Mouse (Mus musculus): ENCODE results near the gene Olfr295. TPM values are rescaled to one million over a fixed set of nuclear protein-coding genes. Genes with fewer than 3 reads are reported as not detected.

The Olfr295 gene
- polyA plus RNA-seq (2015; fragmentation: Nextera tagmentation; extraction: Ambion mirVana) = not detected in 2 replicates

DNA sequence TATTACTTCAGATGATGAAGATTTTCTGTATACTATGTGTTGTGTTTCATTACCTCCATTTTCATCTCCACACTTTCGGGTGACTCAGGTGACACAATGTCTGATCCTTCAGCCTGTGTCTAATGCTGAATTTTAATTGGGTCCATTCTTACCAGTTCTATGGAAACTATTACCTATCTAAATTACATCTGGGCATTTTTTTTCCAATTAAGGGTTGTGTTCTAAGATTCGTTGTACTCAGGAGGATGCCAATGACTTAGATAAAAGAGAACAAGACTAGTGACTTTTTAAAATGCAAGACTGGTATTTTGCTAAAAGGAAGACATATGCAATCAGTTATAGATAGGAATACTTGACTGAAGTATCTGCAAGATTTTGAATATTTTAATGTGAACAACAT, at the start of gene Olfr295:
Gene Olfr295 (plus strand): TSS at position 301 of the 400 bp plus-strand sequence.
- WGBS = 86% methylated on average over 2 of the region's 2 CpGs
- no peak for ATAC-seq (ENCODE audit: low FRiP score, low read depth)
- Histone ChIP-seq H3K27me3 (no peaks in the 10 kb centered on the region), H3K9ac (no peak within 1 kb of the TSS), H3K4me3 (no peak within 1 kb of the TSS), H3K27ac (replicated peaks) (no peak within 1 kb of the TSS), H3K9me3 (no peaks in the 10 kb centered on the region), H3K36me3 (no peaks in the 10 kb centered on the region), H3K4me2 (no peak within 1 kb of the TSS), H3K4me1 (replicated peaks) (no peaks in the 10 kb centered on the region)

DNA sequence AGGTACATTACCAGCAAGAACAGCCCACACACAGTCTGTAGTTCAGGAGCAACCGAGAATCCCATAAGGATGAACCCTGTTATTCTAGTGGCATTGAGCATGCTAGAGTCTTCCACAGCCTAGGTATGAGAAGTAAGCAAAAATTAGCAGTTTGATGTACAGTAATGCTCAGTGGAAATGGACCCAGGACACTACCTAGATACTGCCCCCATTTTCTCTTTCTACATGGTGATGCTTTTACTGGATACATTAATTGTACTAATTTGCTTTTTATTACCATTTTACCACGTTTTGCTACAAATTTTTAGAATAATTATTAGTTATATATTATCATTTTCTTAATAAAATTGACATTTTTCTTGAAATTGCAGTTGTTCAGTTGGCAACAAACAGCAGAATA, 32.9 kb downstream of the Olfr295 start, which contains the start of gene Olfr294:
Gene Olfr294 (minus strand): TSS at position 101 of the 400 bp plus-strand sequence.
- no peaks in the 10 kb centered on the region for H3K4me1 ChIP-seq (replicated peaks)
- H3K27ac ChIP-seq (replicated peaks) = no peak within 1 kb of the TSS
- ATAC-seq (ENCODE audit: low FRiP score, low read depth) = no peak

More for the DNA sequence above, 32.9 kb downstream of the Olfr295 start, which contains the start of gene Olfr294:
- Histone ChIP-seq H3K27me3 (no peaks in the 10 kb centered on the region), H3K9me3 (no peaks in the 10 kb centered on the region), H3K36me3 (no peaks in the 10 kb centered on the region), H3K4me3 (no peak within 1 kb of the TSS), H3K4me2 (no peak within 1 kb of the TSS), H3K9ac (no peak within 1 kb of the TSS)
- WGBS = 67% methylated on average over 2 of the region's 2 CpGs

Other genes with a start within 250 kb of the Olfr295 start
- not detected in 2 replicates for gene Olfr307, start 246.3 kb upstream of the Olfr295 start, polyA plus RNA-seq (2015; fragmentation: Nextera tagmentation; extraction: Ambion mirVana)
- not detected in 2 replicates for gene Olfr305, start 216.9 kb upstream of the Olfr295 start, polyA plus RNA-seq (2015; fragmentation: Nextera tagmentation; extraction: Ambion mirVana)
- not detected in 2 replicates for gene Olfr304, start 197.2 kb upstream of the Olfr295 start, polyA plus RNA-seq (2015; fragmentation: Nextera tagmentation; extraction: Ambion mirVana)
- not detected in 2 replicates for gene Olfr303, start 186.1 kb upstream of the Olfr295 start, polyA plus RNA-seq (2015; fragmentation: Nextera tagmentation; extraction: Ambion mirVana)
- gene Olfr301, start 180.0 kb upstream of the Olfr295 start, polyA plus RNA-seq (2015; fragmentation: Nextera tagmentation; extraction: Ambion mirVana) = not detected in 2 replicates
- gene Olfr299, start 123.9 kb upstream of the Olfr295 start, polyA plus RNA-seq (2015; fragmentation: Nextera tagmentation; extraction: Ambion mirVana) = not detected in 2 replicates
- gene Olfr298, start 91.4 kb upstream of the Olfr295 start, polyA plus RNA-seq (2015; fragmentation: Nextera tagmentation; extraction: Ambion mirVana) = not detected in 2 replicates
- gene Olfr297, start 63.9 kb upstream of the Olfr295 start, polyA plus RNA-seq (2015; fragmentation: Nextera tagmentation; extraction: Ambion mirVana) = not detected in 2 replicates
- gene Olfr294, start 32.8 kb downstream of the Olfr295 start, polyA plus RNA-seq (2015; fragmentation: Nextera tagmentation; extraction: Ambion mirVana) = not detected in 2 replicates
- gene Olfr293, start 65.2 kb downstream of the Olfr295 start, polyA plus RNA-seq (2015; fragmentation: Nextera tagmentation; extraction: Ambion mirVana) = not detected in 2 replicates
- gene Olfr292, start 104.5 kb downstream of the Olfr295 start, polyA plus RNA-seq (2015; fragmentation: Nextera tagmentation; extraction: Ambion mirVana) = not detected in 2 replicates
- 0.86 and 0.97 TPM in 2 replicates for gene Folh1, start 192.1 kb downstream of the Olfr295 start, polyA plus RNA-seq (2015; fragmentation: Nextera tagmentation; extraction: Ambion mirVana)
- gene Vmn2r77, start 211.2 kb downstream of the Olfr295 start, polyA plus RNA-seq (2015; fragmentation: Nextera tagmentation; extraction: Ambion mirVana) = not detected in 2 replicates

Measured in hindbrain, embryonic 15.5 days (tissue).